Mouse (Mus musculus) CH12.LX (cell line): Measurements from ENCODE around the gene Ddias. TPM values are rescaled to one million over a fixed set of nuclear protein-coding genes. Genes with fewer than 3 reads are reported as not detected.
A peak's percentile ranks its signal among the peaks of the same experiment; 100 is the strongest.

ENCODE experiments used
- DNase-seq: peaks from one replicate; pipeline ENCODE4 v3.0.0-alpha.2; 2013; ENCODE audit errors: extremely low read depth
- H3K27ac ChIP-seq: 2 replicates; pipeline ENCODE4 v1.5.1; 2012; ENCODE audit warnings: low read depth, mild to moderate bottlenecking, control low read depth, moderate library complexity; ENCODE audit not compliant: insufficient read depth
- H3K27me3 ChIP-seq: replicated peaks from 2 replicates; pipeline ENCODE3; 2012; ENCODE audit warnings: inconsistent platforms
- H3K36me3 ChIP-seq, 2 experiments: replicated peaks in 1 of 2; 2 replicates each; pipeline versions ENCODE3 to v1.6.1; 2012; ENCODE audit warnings: inconsistent platforms in 1 of 2, low read length in 1 of 2, mild to moderate bottlenecking in 1 of 2, mixed read lengths in 1 of 2, moderate library complexity in 1 of 2; ENCODE audit not compliant: control insufficient read depth in 1 of 2, insufficient read depth in 1 of 2
- H3K4me1 ChIP-seq, 2 experiments: 2 replicates each; pipeline ENCODE4 v1.6.1; 2012; ENCODE audit warnings: inconsistent platforms in 1 of 2, moderate library complexity in 1 of 2; ENCODE audit not compliant: insufficient read depth in 2 of 2, control insufficient read depth in 1 of 2
- H3K4me2 ChIP-seq: 2 replicates; pipeline ENCODE4 v1.6.1; 2012; ENCODE audit warnings: low read depth, mild to moderate bottlenecking, control low read depth; ENCODE audit not compliant: poor library complexity, insufficient read depth, severe bottlenecking
- H3K4me3 ChIP-seq, 3 experiments: fragments of 150-350 bp in 1 of 3; sonication (generic) in 1 of 3; replicated peaks in 1 of 3; 2 replicates each; pipeline versions ENCODE3 to v1.5.1; 2011 to 2012; ENCODE audit warnings: low read depth in 2 of 3, low read length in 2 of 3, mild to moderate bottlenecking in 2 of 3, moderate library complexity in 2 of 3, control low read depth in 1 of 3, improper control_type of control experiment in 1 of 3, inconsistent platforms in 1 of 3, mixed read lengths in 1 of 3; ENCODE audit not compliant: poor library complexity in 1 of 3
- H3K79me2 ChIP-seq: replicated peaks from 2 replicates; pipeline ENCODE4 v1.6.1; 2012; ENCODE audit warnings: mild to moderate bottlenecking, moderate library complexity; ENCODE audit not compliant: control insufficient read depth, poor library complexity, insufficient read depth, severe bottlenecking; ENCODE audit errors: extremely low read depth
- H3K9ac ChIP-seq: 2 replicates; pipeline ENCODE4 v1.6.1; 2012; ENCODE audit warnings: low read depth, mild to moderate bottlenecking, control low read depth, moderate library complexity; ENCODE audit not compliant: insufficient read depth
- H3K9me3 ChIP-seq: replicated peaks from 2 replicates; pipeline ENCODE3; 2012; ENCODE audit warnings: low read length, inconsistent platforms, mixed read lengths
- CHD1 ChIP-seq: IDR thresholded peaks from 2 replicates; pipeline ENCODE4 v1.6.1; 2012; ENCODE audit warnings: low read depth, low read length, improper control_type of control experiment, inconsistent platforms
- EP300 ChIP-seq: IDR thresholded peaks from 2 replicates; pipeline ENCODE4 v1.6.1; 2011; ENCODE audit warnings: low read length, improper control_type of control experiment
- ETS1 ChIP-seq: conservative IDR thresholded peaks from 2 replicates; pipeline ENCODE4 v1.6.1; 2012; ENCODE audit warnings: low read depth, mild to moderate bottlenecking, inconsistent platforms, low read length, improper control_type of control experiment, moderate library complexity
- JUN ChIP-seq: IDR thresholded peaks from 2 replicates; pipeline ENCODE4 v1.6.1; 2011; ENCODE audit warnings: low read depth, mild to moderate bottlenecking, low read length, improper control_type of control experiment, moderate library complexity; ENCODE audit not compliant: insufficient read depth
- JUND ChIP-seq: conservative IDR thresholded peaks from 2 replicates; pipeline ENCODE4 v1.6.1; 2011; ENCODE audit warnings: low read depth, low read length, improper control_type of control experiment
- KAT2A ChIP-seq: IDR thresholded peaks from 2 replicates; pipeline ENCODE4 v1.6.1; 2012; ENCODE audit warnings: low read length, improper control_type of control experiment, inconsistent platforms; ENCODE audit not compliant: insufficient replicate concordance
- MAFK ChIP-seq: IDR thresholded peaks from 2 replicates; pipeline ENCODE4 v1.6.1; 2011; ENCODE audit warnings: low read length, improper control_type of control experiment; ENCODE audit not compliant: insufficient replicate concordance
- MXI1 ChIP-seq: IDR thresholded peaks from 2 replicates; pipeline ENCODE4 v1.6.1; 2011; ENCODE audit warnings: mild to moderate bottlenecking, low read depth, low read length, improper control_type of control experiment
- MYC ChIP-seq: IDR thresholded peaks from 2 replicates; pipeline ENCODE4 v1.6.1; 2011; ENCODE audit warnings: low read depth, mild to moderate bottlenecking, improper control_type of control experiment, low read length
- PAX5 ChIP-seq: IDR thresholded peaks from 2 replicates; pipeline ENCODE4 v1.6.1; 2012; ENCODE audit warnings: low read length, inconsistent platforms, mixed read lengths
- POLR2A ChIP-seq: IDR thresholded peaks from 2 replicates; pipeline ENCODE4 v1.6.1; 2011; ENCODE audit warnings: low read depth, mild to moderate bottlenecking, improper control_type of control experiment, low read length
- SIN3A ChIP-seq: IDR thresholded peaks from 2 replicates; pipeline ENCODE4 v1.6.1; 2012; ENCODE audit warnings: low read length, improper control_type of control experiment, inconsistent platforms
- TCF12 ChIP-seq: IDR thresholded peaks from 2 replicates; pipeline ENCODE4 v1.6.1; 2014; ENCODE audit warnings: low read depth, mild to moderate bottlenecking, inconsistent platforms, low read length, improper control_type of control experiment
- UBTF ChIP-seq: IDR thresholded peaks from 2 replicates; pipeline ENCODE4 v1.6.1; 2012; ENCODE audit warnings: low read depth, mild to moderate bottlenecking, inconsistent platforms, low read length, improper control_type of control experiment, moderate library complexity
- USF2 ChIP-seq: conservative IDR thresholded peaks from 2 replicates; pipeline ENCODE4 v1.6.1; 2011; ENCODE audit warnings: low read depth, low read length, improper control_type of control experiment
- ZC3H11A ChIP-seq: IDR thresholded peaks from 2 replicates; pipeline ENCODE4 v1.6.1; 2012; ENCODE audit warnings: low read depth, mild to moderate bottlenecking, inconsistent platforms, low read length, improper control_type of control experiment
- dilution Hi-C: fragments of 300-500 bp; cut with MboI; formaldehyde crosslinking; loops from 2 replicates; pipeline ENCODE4 v1.14.3; 2020; ENCODE audit warnings: low sequenced_read_pairs; ENCODE audit not compliant: extremely low pct_unique_long_range_greater_than_20kb, extremely low pct_ligation_motif_present
- in situ Hi-C: fragments of 300-500 bp; cut with MboI; formaldehyde crosslinking; loops from 3 replicates; pipeline ENCODE4 v1.14.3; 2019; ENCODE audit warnings: low sequenced_read_pairs, low pct_ligation_motif_present, low pct_unique_long_range_greater_than_20kb, mixed read lengths
- polyA plus RNA-seq: library from polyadenylated mRNA; unstranded; fragments of >175 nt; gene quantifications from 2 replicates; pipeline ENCODE4 v1.2.1, GENCODE M21; 2012; ENCODE audit warnings: low read depth; ENCODE audit not compliant: insufficient read length
- total RNA-seq, 2 experiments: library from RNA; depleted of rRNA; stranded (reverse); fragments of 300-350 nt in 1 of 2; fragments of >200 nt in 1 of 2; gene quantifications; 2 replicates each; pipeline ENCODE4 v1.2.3; 2012 to 2014

Ddias gene
- total and polyA plus RNA-seq, 3 experiments = 17.5 to 38.0 (median 24.0) TPM

DNA sequence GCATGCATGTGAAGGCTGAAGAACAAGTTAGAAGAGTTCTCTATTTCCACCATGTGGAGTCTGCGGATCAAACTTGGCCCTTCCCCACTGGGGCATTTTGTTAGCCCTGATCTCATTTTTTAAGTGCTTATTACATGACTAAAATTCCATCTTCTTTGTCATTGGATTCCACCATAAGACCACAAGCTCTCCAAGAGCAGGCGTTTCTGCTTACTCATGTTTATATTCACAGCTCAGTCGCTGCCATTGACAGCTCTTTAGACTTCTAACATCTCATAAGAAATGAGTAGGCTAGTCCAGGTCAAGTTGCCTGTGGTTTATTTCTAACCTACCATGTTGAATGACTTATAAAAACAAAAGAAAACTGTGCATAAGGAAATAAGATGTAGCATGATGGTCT lies 47.8 kb downstream of the Ddias start:
- peaks cover 39% of the 10 kb centered on the region for H3K79me2 ChIP-seq
- no peak overlapping the region for H3K4me3 ChIP-seq
- no peak overlapping the region for H3K4me2 ChIP-seq
- H3K9me3 ChIP-seq = no peaks in the 10 kb centered on the region
- TF ChIP-seq TCF12 (no peak), MYC (no peak), USF2 (no peak), POLR2A (no peak), UBTF (no peak), PAX5 (no peak), ETS1 (no peak), EP300 (no peak)
- in situ Hi-C loops = no loop called here
- no peak overlapping the region for H3K9ac ChIP-seq
- H3K27me3 ChIP-seq = no peaks in the 10 kb centered on the region
- no peak overlapping the region for H3K27ac ChIP-seq
- DNase-seq = no peak
- H3K36me3 ChIP-seq = peaks cover 32 to 86% of the 10 kb centered on the region in 2 experiments
- peaks cover 15 to 53% of the 10 kb centered on the region in 2 experiments for H3K4me1 ChIP-seq
- dilution Hi-C loops = no loop called here

DNA sequence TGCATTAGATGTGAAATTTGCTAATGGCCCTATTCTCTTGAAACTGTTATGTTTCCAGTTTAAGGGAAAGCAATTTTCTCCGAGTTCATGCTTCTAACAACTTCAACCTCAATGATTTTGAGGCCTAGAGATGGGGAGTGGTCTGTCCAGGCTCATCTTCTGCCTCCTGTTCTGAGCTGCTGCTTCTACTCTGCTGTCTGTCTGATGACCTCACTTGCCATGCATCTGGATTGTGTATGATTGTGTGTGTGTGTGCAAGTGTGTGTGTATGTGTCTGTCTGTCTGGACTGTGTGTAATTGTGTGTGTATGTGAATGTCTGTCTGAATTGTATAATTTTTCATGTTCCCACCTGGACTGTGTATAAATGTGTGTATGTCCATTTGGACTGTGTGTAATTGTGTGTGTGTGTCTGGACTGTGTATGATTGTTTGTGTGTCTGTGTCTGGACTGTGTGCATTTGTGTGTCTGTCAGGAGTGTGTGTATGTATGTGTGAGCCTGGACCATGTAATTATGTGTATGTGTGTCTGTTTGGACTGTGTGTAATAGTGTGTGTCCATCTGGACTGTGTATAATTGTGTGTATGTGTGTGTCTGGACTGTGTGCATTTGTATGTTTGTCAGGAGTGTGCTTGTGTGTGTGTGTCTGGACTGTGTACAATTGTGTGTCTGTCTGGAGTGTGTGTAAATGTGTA lies 51.5 kb downstream of the Ddias start:
- H3K9me3 ChIP-seq = no peaks in the 10 kb centered on the region
- H3K79me2 ChIP-seq = peaks cover 48% of the 10 kb centered on the region
- peak overlapping the region; percentile 69 to 78 (median 74) for H3K4me3 ChIP-seq
- H3K36me3 ChIP-seq = peaks cover 20 to 51% of the 10 kb centered on the region in 2 experiments
- H3K27me3 ChIP-seq = no peaks in the 10 kb centered on the region
- dilution Hi-C loops = no loop called here
- H3K4me2 ChIP-seq = peak overlapping the region; percentile 99
- H3K9ac ChIP-seq = peak overlapping the region; percentile 92
- in situ Hi-C loops = no loop called here
- DNase-seq = no peak
- TF ChIP-seq SIN3A (no peak), JUND (no peak), CHD1 (no peak; the same call in 1 of the 2 replicates), ZC3H11A (no peak), MXI1 (no peak), KAT2A (no peak)
- H3K27ac ChIP-seq = 0 out of 2 replicates have a peak overlapping the region, but pooled peaks have one; percentile 16
- peaks cover 24 to 68% of the 10 kb centered on the region in 2 experiments for H3K4me1 ChIP-seq

DNA sequence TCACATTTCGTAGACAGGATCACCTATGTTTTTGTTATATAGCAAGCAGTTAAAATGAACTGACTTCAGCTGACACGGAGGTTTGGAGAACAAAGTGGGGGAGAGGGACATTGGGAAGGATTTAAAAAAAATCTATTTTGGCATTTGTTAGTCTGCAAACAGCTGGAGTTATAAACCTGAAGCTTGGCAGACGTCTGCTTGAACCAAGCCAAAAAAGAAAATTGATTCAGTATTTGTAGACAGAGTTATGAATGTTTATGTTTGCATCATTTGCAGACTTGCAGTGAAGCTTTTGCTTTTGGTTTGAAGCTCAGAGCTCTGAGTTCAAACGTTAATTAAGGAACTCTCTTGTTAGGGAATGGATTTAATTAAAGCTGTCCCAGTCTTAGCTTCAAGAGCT lies 52.2 kb downstream of the Ddias start:
- Histone ChIP-seq H3K27me3 (no peaks in the 10 kb centered on the region), H3K27ac (no peak overlapping the region), H3K4me2 (peak overlapping the region; percentile 99), H3K79me2 (peaks cover 44% of the 10 kb centered on the region), H3K9ac (peak overlapping the region; percentile 92), H3K9me3 (no peaks in the 10 kb centered on the region), H3K36me3 (peaks cover 16 to 44% of the 10 kb centered on the region in 2 experiments), H3K4me1 (peaks cover 28 to 68% of the 10 kb centered on the region in 2 experiments), H3K4me3 (peak overlapping the region; percentile 69 to 78 (median 74))
- dilution Hi-C loops = no loop called here
- peak; percentile 1; the same call in 1 of the 2 replicates for TF ChIP-seq MAFK
- TF ChIP-seq JUN = no peak
- in situ Hi-C loops = no loop called here
- no peak for DNase-seq
